Comparison of ENCODE assay signal across 29 mouse cellular contexts in genomic region chr17:79809491-79810316, GRCm38 (mm10).
DNase-seq lines count a peak whose midpoint lies in the region; ATAC-seq and TF ChIP-seq lines count a peak whose summit lies in the region.
"Had no signal": no experiment of that assay in that cellular context is flagged by ENCODE, and none has a peak within 500 bp of the region (broad histone marks: within the 10 kb centered on the region; RNA-seq: fewer than 3 reads in every experiment).

No protein-coding gene starts in this region.

- no peak overlapping the region for H3K27ac ChIP-seq in intestine, embryonic 14.5 days (ENCODE audit: low read depth)
- no peak overlapping the region for H3K27ac ChIP-seq in intestine, embryonic 16.5 days (ENCODE audit: low read length)
- no peak overlapping the region for H3K27ac ChIP-seq in embryonic facial prominence, embryonic 12.5 days
- H3K27ac ChIP-seq in midbrain, embryonic 15.5 days, result no peak overlapping the region
- H3K27ac ChIP-seq: hindbrain, embryonic 10.5 days; kidney, postnatal 0 days; liver, embryonic 15.5 days had no signal

- no peaks in the 10 kb centered on the region for H3K9me3 ChIP-seq in intestine, embryonic 14.5 days (ENCODE audit: control insufficient read depth, low read length)
- H3K9me3 ChIP-seq in intestine, embryonic 16.5 days (ENCODE audit: control insufficient read depth, low read length), result no peaks in the 10 kb centered on the region
- H3K9me3 ChIP-seq in embryonic facial prominence, embryonic 12.5 days, result no peaks in the 10 kb centered on the region
- H3K9me3 ChIP-seq in midbrain, embryonic 15.5 days, result no peaks in the 10 kb centered on the region
- H3K9me3 ChIP-seq: G1E; heart, embryonic 12.5 days; hindbrain, embryonic 10.5 days; liver, embryonic 15.5 days had no signal

- no peak overlapping the region for H3K9ac ChIP-seq in intestine, embryonic 14.5 days (ENCODE audit: low read length)
- H3K9ac ChIP-seq in intestine, embryonic 16.5 days (ENCODE audit: low read depth, low read length), result no peak overlapping the region
- H3K9ac ChIP-seq in embryonic facial prominence, embryonic 12.5 days, result no peak overlapping the region
- H3K9ac ChIP-seq in midbrain, embryonic 15.5 days, result no peak overlapping the region
- H3K9ac ChIP-seq: heart, embryonic 12.5 days; liver, embryonic 15.5 days had no signal

- no peak for ATAC-seq in intestine, embryonic 14.5 days (replicated peaks; ENCODE audit: low FRiP score, low TSS enrichment, low read depth)
- ATAC-seq in intestine, embryonic 16.5 days, result no peak
- ATAC-seq in embryonic facial prominence, embryonic 12.5 days (ENCODE audit: insufficient number of reproducible peaks, insufficient read depth, low FRiP score, low TSS enrichment), result 0 out of 2 replicates have a peak, but pooled peaks have one; percentile 41
- ATAC-seq in midbrain, embryonic 15.5 days (replicated peaks), result peak; percentile 75
- ATAC-seq: hindbrain, embryonic 16.5 days; Patski had no signal

- DNase-seq in intestine, embryonic 14.5 days (ENCODE audit: low spot score), result peak; percentile 48
- peak; percentile 77 for DNase-seq in brain, embryonic 14.5 days (ENCODE audit: low read depth)
- DNase-seq in gastrocnemius, adult 8-10 months (ENCODE audit: low spot score in 2 of 2), result no peak
- no peak for DNase-seq in spleen, adult 18-20 months
- DNase-seq: adrenal gland, postnatal 36 days; B cell, adult 2 months; cerebellum, adult 11 months; cerebellum, adult 9-11 months; gastrocnemius, postnatal 10 days; heart, postnatal 10 days; kidney, adult 11 months; left cerebral cortex, postnatal 4 days; liver; lung, postnatal 10 days; right cerebral cortex, postnatal 14 days; thymus, adult 18-20 months; thymus, postnatal 36 days had no signal

- peaks cover 4% of the 10 kb centered on the region; the same call in 1 of the 2 replicates for H3K4me1 ChIP-seq in intestine, embryonic 14.5 days (replicated peaks; ENCODE audit: control insufficient read depth, insufficient read depth, low read length)
- no peaks in the 10 kb centered on the region; the same call in 1 of the 2 replicates for H3K4me1 ChIP-seq in intestine, embryonic 16.5 days (ENCODE audit: control insufficient read depth, insufficient read depth, low read length)
- 0 out of 2 replicates have a peak, but pooled peaks cover 7% of the 10 kb centered on the region for H3K4me1 ChIP-seq in embryonic facial prominence, embryonic 12.5 days
- no peaks in the 10 kb centered on the region for H3K4me1 ChIP-seq in midbrain, embryonic 15.5 days
- H3K4me1 ChIP-seq: heart, embryonic 12.5 days; hindbrain, embryonic 10.5 days; liver, embryonic 15.5 days had no signal

- H3K27me3 ChIP-seq in intestine, embryonic 14.5 days (replicated peaks; ENCODE audit: control insufficient read depth, insufficient read depth, low read length), result no peaks in the 10 kb centered on the region
- no peaks in the 10 kb centered on the region for H3K27me3 ChIP-seq in intestine, embryonic 16.5 days (replicated peaks; ENCODE audit: control insufficient read depth, insufficient read depth, low read length)
- no peaks in the 10 kb centered on the region for H3K27me3 ChIP-seq in embryonic facial prominence, embryonic 12.5 days
- no peaks in the 10 kb centered on the region for H3K27me3 ChIP-seq in midbrain, embryonic 15.5 days (replicated peaks)
- H3K27me3 ChIP-seq: CH12.LX; heart, embryonic 12.5 days; liver, embryonic 15.5 days; Patski had no signal

- no peak for TF ChIP-seq CTCF in brain, embryonic 14.5 days (IDR thresholded peaks at IDR 0.05; ENCODE audit: borderline replicate concordance, extremely low read depth, insufficient read depth, insufficient read length)

- WGBS in intestine, embryonic 14.5 days, result 61% methylated on average over 23 of the region's 23 CpGs
- WGBS in intestine, embryonic 16.5 days, result 70% methylated on average over 23 of the region's 23 CpGs
- WGBS in embryonic facial prominence, embryonic 12.5 days, result 66% methylated on average over 23 of the region's 23 CpGs
- WGBS in midbrain, embryonic 15.5 days, result 72% methylated on average over 23 of the region's 23 CpGs

- H3K4me2 ChIP-seq in intestine, embryonic 14.5 days (ENCODE audit: low read length), result no peak overlapping the region
- no peak overlapping the region for H3K4me2 ChIP-seq in intestine, embryonic 16.5 days (ENCODE audit: low read depth, low read length)
- no peak overlapping the region for H3K4me2 ChIP-seq in embryonic facial prominence, embryonic 12.5 days (replicated peaks)
- H3K4me2 ChIP-seq in midbrain, embryonic 15.5 days, result no peak overlapping the region
- H3K4me2 ChIP-seq: heart, embryonic 12.5 days; liver, embryonic 15.5 days had no signal

- H3K4me3 ChIP-seq in intestine, embryonic 14.5 days (ENCODE audit: low read depth, low read length), result no peak overlapping the region
- H3K4me3 ChIP-seq in intestine, embryonic 16.5 days (ENCODE audit: low read length), result no peak overlapping the region
- H3K4me3 ChIP-seq in embryonic facial prominence, embryonic 12.5 days, result no peak overlapping the region
- H3K4me3 ChIP-seq in midbrain, embryonic 15.5 days, result no peak overlapping the region
- H3K4me3 ChIP-seq: erythroblast, embryonic 14.5 days; heart, embryonic 12.5 days; hindbrain, embryonic 10.5 days; liver, embryonic 15.5 days had no signal

- no peaks in the 10 kb centered on the region for H3K36me3 ChIP-seq in intestine, embryonic 14.5 days (ENCODE audit: control insufficient read depth, insufficient read depth, low read length)
- H3K36me3 ChIP-seq in intestine, embryonic 16.5 days (ENCODE audit: control insufficient read depth, insufficient read depth, low read length), result no peaks in the 10 kb centered on the region
- no peaks in the 10 kb centered on the region for H3K36me3 ChIP-seq in embryonic facial prominence, embryonic 12.5 days
- no peaks in the 10 kb centered on the region for H3K36me3 ChIP-seq in midbrain, embryonic 15.5 days (replicated peaks)
- H3K36me3 ChIP-seq: G1E; heart, embryonic 12.5 days; hindbrain, embryonic 10.5 days; liver, embryonic 15.5 days had no signal

- no peak for TF ChIP-seq POLR2A in brain, embryonic 14.5 days (IDR thresholded peaks at IDR 0.05; ENCODE audit: borderline replicate concordance, extremely low read depth, insufficient read depth, insufficient read length, poor library complexity, severe bottlenecking)

Comparison
In these comparisons a context has a peak if more than half of its experiments do, and no peak if none do; other contexts are left out.
1. ATAC-seq: peak in embryonic facial prominence, embryonic 12.5 days (single experiment) and midbrain, embryonic 15.5 days (single experiment); none in intestine, embryonic 14.5 days (single experiment) and intestine, embryonic 16.5 days (single experiment).
2. DNase-seq: peak in intestine, embryonic 14.5 days (single experiment) and brain, embryonic 14.5 days (single experiment); none in gastrocnemius, adult 8-10 months (0 of 2) and spleen, adult 18-20 months (0 of 2).